Mouse (Mus musculus) hindbrain, embryonic 16.5 days (tissue): ENCODE measurements around the gene Tra2a. TPM values are rescaled to one million over a fixed set of nuclear protein-coding genes. Genes with fewer than 3 reads are reported as not detected.

Source experiments
- ATAC-seq: fragments of 200-750 bp; cut with Nextera tagmentation; 2 replicates; pipeline ENCODE4 v1.8.0; 2017; ENCODE audit warnings: moderate TSS enrichment, moderate library complexity
- H3K27ac ChIP-seq: fragments of 300-500 bp; sonication (generic); 2 replicates; pipeline ENCODE4 v1.5.1; 2014; ENCODE audit warnings: low read depth, mild to moderate bottlenecking, control low read depth, low read length, moderate library complexity
- H3K27me3 ChIP-seq: fragments of 300-500 bp; sonication (generic); replicated peaks from 2 replicates; pipeline ENCODE4 v1.6.1; 2014; ENCODE audit warnings: low read length; ENCODE audit not compliant: control insufficient read depth, insufficient read depth
- H3K36me3 ChIP-seq: fragments of 300-500 bp; sonication (generic); 2 replicates; pipeline ENCODE4 v1.6.1; 2014; ENCODE audit warnings: mild to moderate bottlenecking, low read length, moderate library complexity, mixed read lengths; ENCODE audit not compliant: control insufficient read depth, insufficient read depth
- H3K4me1 ChIP-seq: fragments of 300-500 bp; sonication (generic); 2 replicates; pipeline ENCODE4 v1.6.1; 2014; ENCODE audit warnings: low read depth, low read length; ENCODE audit not compliant: control insufficient read depth, insufficient read depth
- H3K4me2 ChIP-seq: fragments of 300-500 bp; sonication (generic); 2 replicates; pipeline ENCODE4 v1.6.1; 2014; ENCODE audit warnings: mild to moderate bottlenecking, low read length, control low read depth, moderate library complexity
- H3K4me3 ChIP-seq: fragments of 300-500 bp; sonication (generic); 2 replicates; pipeline ENCODE4 v1.5.1; 2014; ENCODE audit warnings: mild to moderate bottlenecking, low read length, control low read depth, moderate library complexity
- H3K9ac ChIP-seq: fragments of 300-500 bp; sonication (generic); 2 replicates; pipeline ENCODE4 v1.6.1; 2014; ENCODE audit warnings: low read depth, mild to moderate bottlenecking, control low read depth, low read length, moderate library complexity
- H3K9me3 ChIP-seq: fragments of 300-500 bp; sonication (generic); 2 replicates; pipeline ENCODE4 v1.6.1; 2014; ENCODE audit warnings: mild to moderate bottlenecking, low read length, moderate library complexity; ENCODE audit not compliant: control insufficient read depth
- WGBS: fragments of 180-500 bp; shearing (Covaris S2); extraction: QIAGEN DNeasy Blood & Tissue Kit; methylation state at CpG from one replicate; pipeline ENCODE4 v1.1.7; 2014; 5-methylcytosine and 5-hydroxymethylcytosine counted together
- polyA plus RNA-seq: library from polyadenylated mRNA; unstranded; fragments of >200 nt; fragmentation: Nextera tagmentation; extraction: Ambion mirVana; gene quantifications from 2 replicates; pipeline ENCODE4 v1.2.1, GENCODE M21; 2015

The Tra2a gene
- 97.0 and 97.9 TPM in 2 replicates for polyA plus RNA-seq

GRCm38 (mm10) chr6:49263847-49264243, at the start of gene Tra2a:
TSS of gene Tra2a (minus strand) at chr6:49264033.
- Histone ChIP-seq H3K9ac (peak within 1 kb of the TSS; percentile 93), H3K4me1 (peaks cover 11% of the 10 kb centered on the region), H3K4me2 (peak within 1 kb of the TSS; percentile 63), H3K27ac (peak within 1 kb of the TSS; percentile 96), H3K27me3 (no peaks in the 10 kb centered on the region), H3K9me3 (no peaks in the 10 kb centered on the region), H3K4me3 (peak within 1 kb of the TSS; percentile 73), H3K36me3 (no peaks in the 10 kb centered on the region)
- ATAC-seq: peak; percentile 97
- under 1% methylated on average over 39 of the region's 39 CpGs for WGBS

GRCm38 (mm10) chr6:49298286-49298685, 34.5 kb upstream of the Tra2a start:
- Histone ChIP-seq H3K9ac (no peak overlapping the region), H3K36me3 (no peaks in the 10 kb centered on the region), H3K4me2 (no peak overlapping the region), H3K9me3 (no peaks in the 10 kb centered on the region), H3K27me3 (no peaks in the 10 kb centered on the region), H3K27ac (no peak overlapping the region), H3K4me1 (no peaks in the 10 kb centered on the region), H3K4me3 (no peak overlapping the region)
- ATAC-seq: no peak

GRCm38 (mm10) chr6:49282122-49282521, 18.3 kb upstream of the Tra2a start:
- H3K9ac ChIP-seq: no peak overlapping the region
- no peak overlapping the region for H3K27ac ChIP-seq
- no peak overlapping the region for H3K4me2 ChIP-seq
- H3K9me3 ChIP-seq: no peaks in the 10 kb centered on the region
- H3K36me3 ChIP-seq: no peaks in the 10 kb centered on the region
- 68% methylated on average over 1 of the region's 1 CpGs for WGBS
- ATAC-seq: peak; percentile 77
- H3K27me3 ChIP-seq: no peaks in the 10 kb centered on the region
- no peak overlapping the region for H3K4me3 ChIP-seq
- no peaks in the 10 kb centered on the region for H3K4me1 ChIP-seq

DNA sequence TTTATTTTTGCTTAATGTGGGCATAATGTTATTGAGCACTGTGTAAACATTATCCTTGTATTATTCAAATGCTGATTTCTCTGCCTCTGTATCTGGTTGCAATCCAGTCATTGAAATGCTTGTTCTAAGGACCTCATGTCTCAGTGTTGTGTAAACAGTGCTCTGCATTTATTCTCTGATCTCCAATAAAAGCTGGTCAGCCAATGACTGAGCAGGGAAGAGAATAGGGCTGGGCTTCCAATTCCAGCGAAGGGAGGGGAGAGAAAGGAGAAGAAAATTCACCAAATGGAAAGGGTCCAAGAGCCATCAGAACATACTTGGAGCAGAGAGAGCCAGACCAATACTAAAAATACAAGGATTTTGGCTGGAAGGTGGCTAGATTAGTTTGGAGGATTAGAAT, 17.1 kb upstream of the Tra2a start:
- ATAC-seq: no peak
- no peak overlapping the region for H3K4me2 ChIP-seq
- 24% methylated on average over 1 of the region's 1 CpGs for WGBS

GRCm38 (mm10) chr6:49275296-49275695, 11.5 kb upstream of the Tra2a start:
- no peak for ATAC-seq
- H3K27me3 ChIP-seq: no peaks in the 10 kb centered on the region
- no peaks in the 10 kb centered on the region for H3K4me1 ChIP-seq
- H3K4me3 ChIP-seq: no peak overlapping the region
- no peak overlapping the region for H3K27ac ChIP-seq
- WGBS: 85% methylated on average over 7 of the region's 7 CpGs
- no peak overlapping the region for H3K4me2 ChIP-seq
- no peaks in the 10 kb centered on the region for H3K36me3 ChIP-seq
- no peak overlapping the region for H3K9ac ChIP-seq
- no peaks in the 10 kb centered on the region for H3K9me3 ChIP-seq

More for the DNA sequence above, 17.1 kb upstream of the Tra2a start:
- no peaks in the 10 kb centered on the region for H3K36me3 ChIP-seq
- H3K9ac ChIP-seq: no peak overlapping the region
- no peak overlapping the region for H3K4me3 ChIP-seq
- no peaks in the 10 kb centered on the region for H3K27me3 ChIP-seq
- no peaks in the 10 kb centered on the region for H3K9me3 ChIP-seq
- H3K4me1 ChIP-seq: no peaks in the 10 kb centered on the region
- no peak overlapping the region for H3K27ac ChIP-seq

- Histone ChIP-seq H3K9ac (no peak overlapping the region), H3K9me3 (no peaks in the 10 kb centered on the region), H3K27me3 (no peaks in the 10 kb centered on the region), H3K36me3 (no peaks in the 10 kb centered on the region), H3K27ac (no peak overlapping the region), H3K4me2 (no peak overlapping the region), H3K4me1 (no peaks in the 10 kb centered on the region), H3K4me3 (no peak overlapping the region)
- WGBS: 38% methylated on average over 9 of the region's 9 CpGs
- ATAC-seq: no peak
These were observed 10.7 kb upstream of the Tra2a start for GRCm38 (mm10) chr6:49274416-49275091.

DNA sequence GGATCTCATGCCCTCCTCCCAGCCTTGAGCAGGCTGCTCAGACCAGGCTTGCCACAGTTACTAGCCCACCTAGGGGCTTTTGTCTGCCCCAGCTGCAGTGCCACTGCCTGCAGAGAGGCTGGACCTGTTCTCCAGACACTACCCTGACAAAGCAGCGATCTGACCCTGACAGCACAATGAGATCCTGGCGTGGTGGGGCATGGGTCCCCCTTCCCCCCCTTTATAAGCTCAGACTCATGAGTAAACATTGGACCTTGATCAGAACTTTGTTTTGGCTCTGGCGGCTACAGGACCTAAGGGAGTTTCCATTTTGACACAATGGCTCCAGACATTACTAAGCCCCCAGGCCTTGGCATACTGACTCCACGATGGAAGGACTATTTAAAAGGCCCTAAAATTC, 10.1 kb upstream of the Tra2a start:
- no peak for ATAC-seq
- 11% methylated on average over 4 of the region's 4 CpGs for WGBS
- H3K9ac ChIP-seq: no peak overlapping the region

DNA sequence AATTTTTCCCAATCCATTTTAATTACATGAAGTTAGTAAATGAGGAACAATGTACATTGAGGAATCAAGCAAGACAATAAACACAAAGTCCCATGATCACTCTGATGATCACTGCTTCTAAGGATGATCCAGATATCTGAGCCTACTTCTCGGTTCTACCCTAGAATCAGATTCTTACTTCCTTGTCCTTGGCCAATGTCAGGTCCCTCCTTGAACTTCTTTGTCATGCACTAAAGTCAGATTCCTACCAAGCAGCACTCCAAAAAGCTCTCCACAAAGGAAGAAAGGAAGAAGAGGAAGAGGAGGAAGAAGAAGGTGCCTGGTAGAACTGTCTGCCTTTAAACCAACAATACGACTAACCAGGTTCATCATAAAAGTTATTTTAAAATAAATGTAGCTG, 9.0 kb upstream of the Tra2a start:
- Histone ChIP-seq H3K36me3 (no peaks in the 10 kb centered on the region), H3K4me3 (no peak overlapping the region), H3K27ac (no peak overlapping the region), H3K27me3 (no peaks in the 10 kb centered on the region), H3K9me3 (no peaks in the 10 kb centered on the region), H3K9ac (no peak overlapping the region), H3K4me1 (no peaks in the 10 kb centered on the region), H3K4me2 (no peak overlapping the region)
- 97% methylated on average over 2 of the region's 2 CpGs for WGBS
- no peak for ATAC-seq

More for the DNA sequence above, 10.1 kb upstream of the Tra2a start:
- H3K27ac ChIP-seq: no peak overlapping the region
- no peak overlapping the region for H3K4me2 ChIP-seq
- H3K36me3 ChIP-seq: no peaks in the 10 kb centered on the region
- H3K4me3 ChIP-seq: no peak overlapping the region
- H3K27me3 ChIP-seq: no peaks in the 10 kb centered on the region
- no peaks in the 10 kb centered on the region for H3K9me3 ChIP-seq
- no peaks in the 10 kb centered on the region for H3K4me1 ChIP-seq

GRCm38 (mm10) chr6:49271815-49272214, 8.0 kb upstream of the Tra2a start:
- H3K36me3 ChIP-seq: no peaks in the 10 kb centered on the region
- H3K4me1 ChIP-seq: no peaks in the 10 kb centered on the region
- no peak overlapping the region for H3K9ac ChIP-seq
- H3K27me3 ChIP-seq: no peaks in the 10 kb centered on the region
- ATAC-seq: no peak
- no peak overlapping the region for H3K27ac ChIP-seq
- H3K9me3 ChIP-seq: no peaks in the 10 kb centered on the region
- 77% methylated on average over 6 of the region's 6 CpGs for WGBS
- no peak overlapping the region for H3K4me2 ChIP-seq
- H3K4me3 ChIP-seq: no peak overlapping the region
